Mouse (Mus musculus): ENCODE data around the gene Pacrg. TPM values are rescaled to one million over a fixed set of nuclear protein-coding genes. Genes with fewer than 3 reads are reported as not detected.

The Pacrg gene
- polyA plus RNA-seq, 1 experiment from 2014 or later = 3.7 TPM

- Histone ChIP-seq H3K4me1 (ENCODE audit: control insufficient read depth, insufficient read depth, low read length) (peaks cover 8% of the 10 kb centered on the region), H3K27me3 (ENCODE audit: control insufficient read depth, insufficient read depth, low read length) (no peaks in the 10 kb centered on the region), H3K36me3 (ENCODE audit: control insufficient read depth, insufficient read depth, low read length) (no peaks in the 10 kb centered on the region), H3K27ac (ENCODE audit: low read depth, low read length) (no peak overlapping the region), H3K9ac (ENCODE audit: low read length) (no peak overlapping the region), H3K4me3 (ENCODE audit: low read depth, low read length) (no peak overlapping the region), H3K4me2 (no peak overlapping the region), H3K9me3 (ENCODE audit: control insufficient read depth, low read length) (no peaks in the 10 kb centered on the region)
- ATAC-seq (ENCODE audit: low FRiP score) (no peak), DNase-seq (ENCODE audit: low spot score, missing footprints) (peak; percentile 86)
- 69% methylated on average over 10 of the region's 10 CpGs for WGBS
Observed at GRCm38 (mm10) chr17:10399706-10400105, 440.4 kb downstream of the Pacrg start.

GRCm38 (mm10) chr17:10398871-10399270 is 441.2 kb downstream of the Pacrg start:
- Histone ChIP-seq H3K4me3 (ENCODE audit: low read depth, low read length) (no peak overlapping the region), H3K9me3 (ENCODE audit: control insufficient read depth, low read length) (no peaks in the 10 kb centered on the region), H3K4me1 (ENCODE audit: control insufficient read depth, insufficient read depth, low read length) (peaks cover 8% of the 10 kb centered on the region), H3K27me3 (ENCODE audit: control insufficient read depth, insufficient read depth, low read length) (no peaks in the 10 kb centered on the region), H3K4me2 (no peak overlapping the region), H3K9ac (ENCODE audit: low read length) (no peak overlapping the region), H3K36me3 (ENCODE audit: control insufficient read depth, insufficient read depth, low read length) (no peaks in the 10 kb centered on the region), H3K27ac (ENCODE audit: low read depth, low read length) (no peak overlapping the region)
- ATAC-seq (ENCODE audit: low FRiP score) (no peak), DNase-seq (ENCODE audit: low spot score, missing footprints) (peak; percentile 75)
- WGBS = 80% methylated on average over 5 of the region's 5 CpGs

- H3K4me3 ChIP-seq (ENCODE audit: low read depth, low read length) = no peak overlapping the region
- H3K36me3 ChIP-seq (ENCODE audit: control insufficient read depth, insufficient read depth, low read length) = no peaks in the 10 kb centered on the region
- H3K27me3 ChIP-seq (ENCODE audit: control insufficient read depth, insufficient read depth, low read length) = no peaks in the 10 kb centered on the region
- H3K9ac ChIP-seq (ENCODE audit: low read length) = no peak overlapping the region
- H3K9me3 ChIP-seq (ENCODE audit: control insufficient read depth, low read length) = no peaks in the 10 kb centered on the region
- no peak overlapping the region for H3K27ac ChIP-seq (ENCODE audit: low read depth, low read length)
- DNase-seq (ENCODE audit: low spot score, missing footprints) (peak; percentile 86), ATAC-seq (ENCODE audit: low FRiP score) (no peak)
- no peak overlapping the region for H3K4me2 ChIP-seq
- 75% methylated on average over 10 of the region's 10 CpGs for WGBS
- H3K4me1 ChIP-seq (ENCODE audit: control insufficient read depth, insufficient read depth, low read length) = peaks cover 8% of the 10 kb centered on the region
Observed at GRCm38 (mm10) chr17:10397924-10398627, 442.0 kb downstream of the Pacrg start.

GRCm38 (mm10) chr17:10397336-10397735 is 442.8 kb downstream of the Pacrg start:
- Histone ChIP-seq H3K9ac (ENCODE audit: low read length) (no peak overlapping the region), H3K27me3 (ENCODE audit: control insufficient read depth, insufficient read depth, low read length) (no peaks in the 10 kb centered on the region), H3K4me3 (ENCODE audit: low read depth, low read length) (no peak overlapping the region), H3K9me3 (ENCODE audit: control insufficient read depth, low read length) (no peaks in the 10 kb centered on the region), H3K36me3 (ENCODE audit: control insufficient read depth, insufficient read depth, low read length) (no peaks in the 10 kb centered on the region), H3K4me1 (ENCODE audit: control insufficient read depth, insufficient read depth, low read length) (peaks cover 8% of the 10 kb centered on the region), H3K4me2 (no peak overlapping the region), H3K27ac (ENCODE audit: low read depth, low read length) (no peak overlapping the region)
- DNase-seq (ENCODE audit: low spot score, missing footprints) = peak; percentile 76
- ATAC-seq (ENCODE audit: low FRiP score) = no peak
- WGBS = 88% methylated on average over 11 of the region's 11 CpGs

GRCm38 (mm10) chr17:10396863-10397262 is 443.2 kb downstream of the Pacrg start:
- H3K4me1 ChIP-seq (ENCODE audit: control insufficient read depth, insufficient read depth, low read length) = peaks cover 8% of the 10 kb centered on the region
- DNase-seq (ENCODE audit: low spot score, missing footprints) = peak; percentile 35
- H3K4me2 ChIP-seq = no peak overlapping the region
- no peak overlapping the region for H3K4me3 ChIP-seq (ENCODE audit: low read depth, low read length)
- H3K36me3 ChIP-seq (ENCODE audit: control insufficient read depth, insufficient read depth, low read length) = no peaks in the 10 kb centered on the region
- WGBS = 87% methylated on average over 6 of the region's 6 CpGs
- no peaks in the 10 kb centered on the region for H3K9me3 ChIP-seq (ENCODE audit: control insufficient read depth, low read length)
- H3K27me3 ChIP-seq (ENCODE audit: control insufficient read depth, insufficient read depth, low read length) = no peaks in the 10 kb centered on the region
- ATAC-seq (ENCODE audit: low FRiP score) = no peak
- no peak overlapping the region for H3K27ac ChIP-seq (ENCODE audit: low read depth, low read length)
- H3K9ac ChIP-seq (ENCODE audit: low read length) = no peak overlapping the region

- Histone ChIP-seq H3K36me3 (ENCODE audit: control insufficient read depth, insufficient read depth, low read length) (no peaks in the 10 kb centered on the region), H3K9ac (ENCODE audit: low read length) (peak overlapping the region; percentile 24; the same call in 1 of the 2 replicates), H3K9me3 (ENCODE audit: control insufficient read depth, low read length) (no peaks in the 10 kb centered on the region), H3K4me3 (ENCODE audit: low read depth, low read length) (no peak overlapping the region), H3K27ac (ENCODE audit: low read depth, low read length) (no peak overlapping the region), H3K27me3 (ENCODE audit: control insufficient read depth, insufficient read depth, low read length) (no peaks in the 10 kb centered on the region), H3K4me2 (no peak overlapping the region), H3K4me1 (ENCODE audit: control insufficient read depth, insufficient read depth, low read length) (peaks cover 12% of the 10 kb centered on the region)
- 30% methylated on average over 8 of the region's 8 CpGs for WGBS
- DNase-seq (ENCODE audit: low spot score, missing footprints) (no peak), ATAC-seq (ENCODE audit: low FRiP score) (no peak)
Observed at GRCm38 (mm10) chr17:10394855-10395254, 445.3 kb downstream of the Pacrg start.

GRCm38 (mm10) chr17:10393766-10394165 is 446.3 kb downstream of the Pacrg start:
- Histone ChIP-seq H3K4me1 (ENCODE audit: control insufficient read depth, insufficient read depth, low read length) (peaks cover 6% of the 10 kb centered on the region), H3K27me3 (ENCODE audit: control insufficient read depth, insufficient read depth, low read length) (no peaks in the 10 kb centered on the region), H3K4me3 (ENCODE audit: low read depth, low read length) (no peak overlapping the region), H3K36me3 (ENCODE audit: control insufficient read depth, insufficient read depth, low read length) (no peaks in the 10 kb centered on the region), H3K9ac (ENCODE audit: low read length) (no peak overlapping the region), H3K27ac (ENCODE audit: low read depth, low read length) (no peak overlapping the region), H3K4me2 (no peak overlapping the region), H3K9me3 (ENCODE audit: control insufficient read depth, low read length) (no peaks in the 10 kb centered on the region)
- ATAC-seq (ENCODE audit: low FRiP score) = no peak
- 74% methylated on average over 4 of the region's 4 CpGs for WGBS
- DNase-seq (ENCODE audit: low spot score, missing footprints) = no peak

- Histone ChIP-seq H3K9ac (ENCODE audit: low read length) (no peak overlapping the region), H3K4me3 (ENCODE audit: low read depth, low read length) (no peak overlapping the region), H3K4me1 (ENCODE audit: control insufficient read depth, insufficient read depth, low read length) (peaks cover 6% of the 10 kb centered on the region), H3K36me3 (ENCODE audit: control insufficient read depth, insufficient read depth, low read length) (no peaks in the 10 kb centered on the region), H3K9me3 (ENCODE audit: control insufficient read depth, low read length) (no peaks in the 10 kb centered on the region), H3K27ac (ENCODE audit: low read depth, low read length) (no peak overlapping the region), H3K4me2 (no peak overlapping the region), H3K27me3 (ENCODE audit: control insufficient read depth, insufficient read depth, low read length) (no peaks in the 10 kb centered on the region)
- DNase-seq (ENCODE audit: low spot score, missing footprints) (no peak), ATAC-seq (ENCODE audit: low FRiP score) (no peak)
- WGBS = 82% methylated on average over 14 of the region's 14 CpGs
Observed at GRCm38 (mm10) chr17:10392342-10393034, 447.6 kb downstream of the Pacrg start.
